Mouse (Mus musculus) granulocyte monocyte progenitor cell, adult 5-6 weeks (primary cell): ENCODE data around the gene Gm45837. TPM values are rescaled to one million over a fixed set of nuclear protein-coding genes. Genes with fewer than 3 reads are reported as not detected.

Experiments
- ATAC-seq: replicated peaks from 2 replicates; pipeline ENCODE4 v1.8.0; 2016; ENCODE audit warnings: mild to moderate bottlenecking, moderate TSS enrichment, inconsistent platforms; ENCODE audit not compliant: poor library complexity, severe bottlenecking
- total RNA-seq, 2 experiments: library from RNA; stranded (forward) in 1 of 2; stranded (reverse) in 1 of 2; fragments of 200-712, 200-1000 nt in 1 of 2; fragments of >200 nt in 1 of 2; fragmentation: Nextera tagmentation in 1 of 2; gene quantifications; 2 replicates each; pipeline ENCODE4 v1.2.3; 2014 to 2017

Gene Gm45837
- total RNA-seq, 2 experiments from 2014 or later, result 2.6 TPM; not detected in 1

DNA sequence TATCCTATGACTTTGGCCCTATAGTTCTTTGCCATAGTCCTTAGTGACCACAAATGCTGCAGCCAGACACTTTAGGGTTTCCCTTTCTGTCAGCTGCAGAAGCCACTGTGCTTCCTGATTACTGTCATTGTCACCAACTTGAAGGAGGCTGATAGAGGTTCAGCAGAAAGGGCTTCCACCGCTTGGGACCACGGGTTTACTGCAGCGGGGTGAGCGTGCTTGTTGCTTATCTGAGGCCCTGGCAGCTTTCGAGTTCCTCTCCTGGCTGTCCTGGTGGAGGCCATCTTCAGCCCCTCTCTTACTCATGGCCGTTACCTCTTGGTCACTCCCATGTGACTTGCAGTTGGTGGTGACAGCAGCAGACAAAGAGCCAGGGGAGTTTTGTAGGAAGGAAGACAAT, 21.4 kb upstream of the Gm45837 start:
- peak; percentile 51 for ATAC-seq

DNA sequence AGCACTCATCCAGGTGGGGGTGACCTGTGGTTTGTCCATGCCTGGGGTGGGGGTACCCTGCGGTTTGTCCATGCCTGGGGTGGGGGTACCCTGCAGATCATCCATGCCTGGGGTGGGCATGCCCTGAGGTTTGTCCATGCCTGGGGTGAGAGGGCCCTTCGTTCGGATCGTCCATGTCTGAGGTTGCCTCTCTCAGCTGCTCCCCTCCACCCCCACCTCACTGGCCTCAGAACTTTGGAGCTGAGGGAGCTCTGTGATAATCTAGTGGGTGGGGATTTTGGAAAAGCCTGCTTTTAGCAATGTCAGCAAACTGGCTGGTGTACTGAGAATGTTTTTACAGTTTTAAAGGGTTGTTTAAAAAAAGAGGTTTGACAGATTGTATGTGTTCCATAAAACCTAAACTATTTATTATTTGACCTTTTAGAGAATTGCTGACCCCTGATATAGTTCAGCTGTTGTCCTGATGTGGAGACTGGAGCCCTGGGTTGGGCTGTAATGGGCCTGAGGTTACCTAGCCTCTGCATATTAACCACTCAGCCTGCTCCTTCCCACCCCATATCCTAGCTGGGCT, 18.7 kb upstream of the Gm45837 start:
- no peak for ATAC-seq

DNA sequence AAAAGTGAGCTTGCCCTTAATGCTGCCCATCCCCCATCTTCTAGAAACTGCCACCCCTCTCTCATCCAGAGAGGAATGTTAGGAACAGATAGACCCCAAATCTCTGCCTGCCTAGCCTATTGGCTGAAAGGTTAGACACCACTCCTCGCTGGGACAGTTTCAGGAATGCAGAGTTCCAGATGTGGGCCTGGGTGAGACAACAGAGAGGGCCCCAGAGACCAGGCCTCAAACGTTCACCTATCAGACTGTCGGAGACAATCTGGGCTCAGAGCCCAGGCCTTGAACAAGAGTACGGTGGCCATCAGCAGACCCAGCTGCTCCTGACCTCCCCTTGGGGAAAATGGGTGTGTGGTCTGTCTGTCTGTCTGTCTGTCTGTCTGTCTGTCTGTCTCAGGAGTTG, 17.7 kb upstream of the Gm45837 start:
- no peak for ATAC-seq

DNA sequence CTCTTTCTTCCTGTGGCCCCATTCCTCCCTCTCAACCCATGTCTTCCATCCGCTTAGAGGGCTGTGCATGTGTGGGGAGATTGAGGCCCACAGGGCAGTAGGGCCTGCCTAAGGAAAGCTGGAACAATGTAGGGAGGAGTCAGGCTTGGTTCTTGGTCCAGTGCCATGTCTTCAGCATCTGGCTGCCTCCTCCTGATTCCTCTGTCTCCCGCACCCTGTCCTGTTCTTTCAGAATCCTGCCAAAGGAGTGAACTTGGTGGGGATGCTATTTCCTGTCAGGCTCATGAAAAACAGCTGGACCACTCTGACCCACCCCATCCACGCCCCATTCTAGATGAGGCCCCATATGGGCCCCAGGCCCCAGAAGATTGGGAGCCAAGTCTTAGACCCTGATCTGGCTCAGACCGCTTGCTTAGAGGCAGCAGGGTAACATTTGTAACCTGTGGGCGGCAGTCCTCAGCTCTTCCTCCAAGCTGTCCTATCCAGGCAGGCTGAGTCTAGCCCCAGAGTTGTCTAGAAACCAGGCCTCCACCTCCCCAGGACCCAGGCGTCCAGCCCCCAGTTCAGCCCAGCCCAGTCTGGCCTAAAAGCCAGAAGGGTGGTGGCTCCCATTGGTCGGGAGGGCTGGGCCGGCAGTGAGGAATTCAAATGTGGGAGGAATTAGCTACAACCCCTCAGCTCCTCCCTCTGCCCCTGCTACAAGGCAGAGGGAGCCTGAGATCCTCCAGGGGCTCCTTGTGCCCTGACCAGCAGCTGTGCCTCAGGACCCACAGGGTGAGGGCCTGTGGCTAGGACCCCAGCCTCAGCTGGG, 16.8 kb upstream of the Gm45837 start:
- ATAC-seq, result no peak

DNA sequence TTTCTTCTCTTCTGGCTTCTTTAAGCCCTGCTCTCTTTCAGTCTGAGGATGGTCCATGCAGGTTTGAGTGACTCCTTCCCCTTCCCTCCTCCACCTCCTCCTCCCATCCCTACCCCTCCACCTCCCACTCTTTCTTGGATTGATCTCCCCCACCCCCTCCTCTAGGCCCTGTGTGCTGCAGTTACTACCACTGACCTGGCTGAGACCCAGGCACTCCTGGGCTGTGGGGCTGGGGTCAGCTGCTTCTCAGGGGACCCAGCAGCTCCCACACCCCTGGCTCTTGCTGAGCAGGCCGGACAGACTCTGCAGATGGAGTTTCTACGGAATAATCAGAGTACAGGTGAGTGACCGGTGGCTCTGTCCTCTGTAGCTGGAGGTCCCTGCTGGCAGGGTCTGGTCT, 16.1 kb upstream of the Gm45837 start:
- ATAC-seq, result no peak

DNA sequence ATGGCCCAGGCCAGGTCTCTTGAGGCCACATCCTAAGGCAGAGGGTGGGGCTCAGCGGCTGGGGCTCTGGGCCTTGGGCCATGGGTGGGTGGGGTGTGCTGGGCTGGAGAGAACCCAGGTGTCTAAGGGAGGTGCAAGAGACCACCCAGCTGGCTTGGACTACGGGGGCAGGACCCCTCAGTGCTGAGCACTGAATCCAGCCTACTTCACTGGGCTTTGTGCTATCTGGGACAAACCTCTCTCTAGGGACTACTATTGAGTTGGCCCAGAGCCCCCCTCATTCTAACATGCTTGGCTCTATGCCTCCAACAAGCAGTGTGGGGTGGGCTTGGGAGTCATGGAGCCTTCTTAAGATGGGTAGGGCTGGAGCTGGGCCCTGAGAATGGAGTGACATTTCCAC, 15.2 kb upstream of the Gm45837 start:
- ATAC-seq, result no peak

DNA sequence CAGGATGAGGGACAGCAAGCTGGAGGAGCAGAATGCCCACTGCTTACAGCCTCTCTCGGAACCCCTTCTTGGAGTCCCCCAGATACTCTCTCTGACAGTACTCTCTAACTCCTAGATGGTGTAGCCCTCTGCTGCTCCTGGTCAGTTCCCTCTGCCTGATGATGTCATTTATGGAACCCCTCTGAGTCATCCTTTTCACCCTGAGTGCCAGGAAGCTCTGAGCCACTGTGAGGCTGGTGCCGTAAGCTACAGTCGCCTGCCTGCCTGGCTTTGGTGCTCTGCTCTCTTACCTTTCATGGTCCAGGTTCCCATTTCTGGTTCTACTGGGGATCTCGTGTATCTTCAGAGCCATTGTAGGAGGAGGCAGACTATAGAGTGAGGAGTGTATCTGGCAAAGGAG, 13.5 kb upstream of the Gm45837 start:
- ATAC-seq, result no peak

DNA sequence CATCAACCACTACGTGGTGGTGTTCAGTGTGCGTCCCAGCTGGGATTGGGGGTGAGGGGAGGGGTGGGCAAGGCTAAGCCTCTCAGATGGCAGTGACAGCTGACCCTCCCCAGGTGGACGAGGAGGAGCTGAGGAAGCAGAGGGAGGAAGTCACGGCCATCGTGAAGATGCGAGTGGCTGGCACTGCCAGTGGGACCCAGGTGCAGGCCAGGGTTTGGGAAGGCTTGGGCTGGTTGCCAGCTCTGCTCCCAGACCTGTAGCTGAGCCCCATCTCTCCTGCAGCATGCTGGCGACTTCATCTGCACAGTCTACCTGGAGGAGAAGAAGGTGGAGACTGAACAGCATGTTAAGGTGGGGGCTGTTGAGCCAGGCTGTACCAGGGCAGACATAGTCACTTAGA, 9.2 kb upstream of the Gm45837 start:
- ATAC-seq, result no peak

DNA sequence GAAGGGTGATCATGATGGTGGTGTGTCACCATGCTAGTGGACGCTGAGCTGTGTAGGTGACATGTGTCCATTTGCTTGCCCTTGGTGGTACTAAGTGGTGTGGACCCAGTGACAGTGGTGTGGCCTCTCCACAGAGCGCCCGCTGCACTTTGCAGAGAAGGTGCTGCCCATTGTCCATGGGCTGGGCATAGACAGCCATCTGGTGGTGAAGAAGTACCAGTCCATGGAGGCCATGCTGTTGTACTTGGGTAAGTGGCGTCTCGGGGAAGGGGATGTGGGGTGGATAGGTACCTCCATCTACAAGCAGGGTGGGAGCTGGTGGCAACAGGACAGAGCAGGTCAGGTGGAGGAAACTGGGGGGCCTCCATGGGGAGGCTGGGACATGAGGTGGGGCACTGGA, 6.9 kb upstream of the Gm45837 start:
- no peak for ATAC-seq

DNA sequence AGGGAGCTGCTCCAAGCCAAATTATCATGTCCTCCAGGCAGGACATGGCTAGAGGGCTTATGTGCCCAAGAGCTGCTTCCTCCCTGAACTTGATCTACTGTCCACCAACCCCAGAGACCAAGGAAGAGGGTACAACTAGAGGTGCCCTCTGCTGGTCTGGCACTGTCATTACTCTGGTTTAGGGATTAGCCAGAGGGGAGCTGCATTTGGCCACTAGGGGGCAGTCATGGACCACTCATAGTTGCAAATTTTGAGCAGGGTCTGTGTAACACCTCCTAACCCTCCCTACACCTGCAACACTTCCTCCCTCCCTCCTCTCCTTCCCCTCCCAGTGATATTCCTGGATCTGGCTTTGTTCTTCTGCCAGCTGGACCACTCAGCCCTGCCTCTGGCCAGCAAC, 2.1 kb downstream of the Gm45837 start:
- ATAC-seq, result peak; percentile 90

DNA sequence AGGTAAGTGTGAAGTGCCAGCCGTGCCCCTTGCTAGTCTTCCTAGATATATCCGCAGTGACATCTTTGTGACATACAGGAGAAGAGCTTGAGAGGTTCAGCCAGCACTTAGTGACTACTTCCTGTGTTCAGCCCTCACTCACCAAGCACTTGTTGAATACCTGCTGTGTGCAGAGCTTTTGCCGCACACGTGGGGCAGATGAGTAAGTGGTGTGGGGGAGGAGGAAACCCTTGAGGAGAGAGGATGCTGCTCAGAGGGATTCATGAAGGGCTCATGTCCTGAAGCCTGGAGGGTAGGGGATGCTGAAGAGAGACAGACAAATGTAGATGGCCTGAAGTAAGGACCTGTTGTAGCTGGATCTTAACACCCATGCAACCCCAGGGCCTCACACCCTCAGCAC, 3.5 kb downstream of the Gm45837 start:
- ATAC-seq, result no peak

DNA sequence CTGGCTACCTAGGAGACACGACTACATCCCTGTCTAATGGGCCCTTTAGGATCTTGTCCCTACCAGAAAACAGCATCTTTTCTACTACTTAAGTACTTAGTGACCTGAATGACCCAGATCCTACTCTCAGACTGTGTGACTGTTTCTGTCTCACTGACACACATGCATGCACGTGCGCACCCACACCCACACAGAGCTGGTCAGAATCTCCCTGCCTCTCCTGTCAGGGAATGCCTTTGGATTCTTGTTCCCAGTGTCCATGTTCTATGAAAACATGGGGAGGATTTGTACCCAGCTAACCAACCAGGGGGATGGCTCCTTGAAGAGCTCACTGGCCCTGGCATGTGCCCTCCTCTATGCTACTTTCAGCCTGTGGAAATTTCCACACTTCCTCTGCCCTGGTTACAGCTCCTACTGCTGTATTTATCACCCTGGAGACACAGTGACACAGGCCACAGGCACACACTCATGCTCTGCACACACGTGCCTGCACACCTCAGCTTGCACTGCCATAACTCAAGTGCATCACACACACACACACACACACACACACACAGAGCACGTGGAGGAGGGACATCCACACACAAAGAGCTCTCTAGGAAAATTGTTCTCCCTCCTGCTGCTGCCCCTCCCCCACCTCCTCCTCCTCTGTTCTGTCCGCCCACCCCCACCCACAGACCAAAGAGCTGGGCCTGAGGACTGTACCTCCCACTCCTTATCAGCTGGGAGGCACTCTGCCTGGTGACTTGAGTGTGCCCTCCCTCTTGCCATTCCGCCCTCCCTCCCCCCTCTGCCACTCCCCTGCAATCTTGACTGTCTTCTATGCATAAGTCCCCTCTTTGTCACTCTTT, 4.2 kb downstream of the Gm45837 start:
- ATAC-seq, result 0 out of 2 replicates have a peak, but pooled peaks have one; percentile 4

DNA sequence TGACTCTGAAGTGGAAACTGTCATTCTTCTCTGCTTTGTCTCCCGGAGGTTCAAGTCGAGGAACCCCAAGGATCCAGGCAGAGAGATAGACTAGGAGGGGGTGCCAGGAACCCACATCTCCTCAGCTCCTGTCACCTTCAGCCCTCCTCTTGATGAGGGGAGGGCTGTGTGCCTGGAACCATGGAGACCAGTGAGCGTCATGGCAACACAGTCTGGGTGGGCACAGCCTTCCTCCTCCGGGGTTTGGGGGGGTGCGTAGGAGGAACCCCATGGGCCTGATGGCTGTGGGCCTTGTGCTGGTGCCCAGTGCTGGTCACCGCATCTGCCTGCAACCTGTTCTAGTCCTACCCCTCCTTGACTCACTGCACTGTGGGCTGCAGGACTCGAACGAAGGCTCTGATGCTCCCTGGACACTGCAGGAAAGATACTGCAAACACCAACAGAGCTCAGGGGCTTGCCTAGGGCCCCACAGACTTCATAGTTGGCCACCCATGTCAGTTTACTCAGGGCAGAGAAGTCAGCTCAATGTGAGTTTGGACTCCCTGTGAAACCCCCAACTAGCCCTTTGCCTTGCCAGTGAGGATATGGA, 4.9 kb downstream of the Gm45837 start:
- no peak for ATAC-seq

DNA sequence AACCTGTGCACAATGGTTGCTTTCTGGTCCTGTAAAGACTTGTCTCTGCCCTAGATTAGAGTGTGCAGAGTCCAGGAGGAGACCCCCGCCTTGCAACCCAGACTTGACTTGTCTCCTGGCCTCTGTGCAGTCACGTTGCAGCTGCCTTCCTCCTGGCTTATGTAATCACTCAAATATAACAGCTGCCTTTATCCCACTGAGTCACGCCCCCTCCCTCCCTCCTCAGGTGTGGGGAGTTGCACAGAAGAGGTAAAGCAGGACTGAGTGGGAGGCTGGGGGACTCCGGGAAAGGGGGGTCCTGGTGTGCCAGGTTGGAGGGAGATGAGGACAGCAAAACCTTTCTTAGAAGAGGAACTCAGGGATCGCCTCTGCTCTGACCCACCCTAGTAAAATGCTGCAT, 5.7 kb downstream of the Gm45837 start:
- ATAC-seq, result no peak

DNA sequence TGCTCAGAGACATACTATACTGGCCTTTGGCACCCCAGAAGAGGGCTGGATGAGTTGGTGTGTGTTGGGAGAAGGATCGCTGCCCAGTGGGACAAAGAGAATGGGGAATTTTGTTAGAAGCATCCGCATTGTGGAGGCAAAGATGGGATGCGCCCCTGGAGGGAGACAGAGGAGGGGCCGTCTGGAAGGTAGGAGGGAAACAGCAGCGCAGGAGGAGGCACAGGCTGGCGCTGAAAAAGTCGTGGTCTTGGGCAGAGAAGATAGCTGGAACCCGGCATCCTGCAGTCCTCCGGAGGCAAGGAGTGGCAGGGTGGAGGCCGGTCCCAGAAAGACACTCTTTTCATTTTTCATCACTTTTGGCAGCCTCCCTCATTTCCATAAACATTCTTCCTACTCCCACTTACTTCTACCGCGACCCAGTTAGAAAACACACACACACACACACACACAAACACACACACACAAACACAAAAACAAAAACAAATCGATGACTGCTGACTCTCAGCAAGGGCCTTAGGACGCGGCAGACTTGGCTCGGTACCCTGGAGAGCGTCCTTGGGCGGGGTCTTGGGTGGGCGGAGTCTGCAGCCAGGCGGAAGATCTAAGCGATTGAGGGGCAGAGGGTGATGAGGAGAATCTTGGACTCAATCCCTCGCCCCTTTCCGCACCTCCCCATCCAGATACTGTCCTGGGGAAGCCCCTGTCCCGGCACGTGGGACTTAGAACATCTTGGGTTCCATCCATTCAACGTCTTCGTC, 8.5 kb downstream of the Gm45837 start:
- ATAC-seq, result peak; percentile 48; the same call in 1 of the 2 replicates

DNA sequence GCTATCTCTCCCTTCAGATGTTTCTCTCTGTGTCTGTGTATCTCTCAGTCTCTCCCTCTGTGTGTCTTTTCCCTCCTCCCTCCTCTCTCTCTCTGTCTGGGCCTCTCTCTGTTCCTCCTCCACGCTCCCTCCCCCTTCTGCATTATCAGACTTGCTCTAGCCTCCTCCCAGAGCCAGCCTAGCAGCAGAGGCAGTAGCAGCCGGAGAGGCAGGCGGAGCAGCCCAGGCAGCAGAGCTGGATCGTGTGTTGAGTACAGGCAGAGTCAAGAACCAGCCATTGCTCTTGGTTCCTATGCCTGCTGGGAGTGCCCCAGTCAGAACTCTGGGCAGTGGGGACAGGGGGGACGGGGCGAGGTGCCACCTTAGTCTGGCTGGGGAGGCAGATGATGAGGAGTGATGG, 10.8 kb downstream of the Gm45837 start, which contains the start of gene Pde2a:
Gene Pde2a, plus strand, starts transcription at position 163 of the 400 bp plus-strand sequence.
- no peak for ATAC-seq

DNA sequence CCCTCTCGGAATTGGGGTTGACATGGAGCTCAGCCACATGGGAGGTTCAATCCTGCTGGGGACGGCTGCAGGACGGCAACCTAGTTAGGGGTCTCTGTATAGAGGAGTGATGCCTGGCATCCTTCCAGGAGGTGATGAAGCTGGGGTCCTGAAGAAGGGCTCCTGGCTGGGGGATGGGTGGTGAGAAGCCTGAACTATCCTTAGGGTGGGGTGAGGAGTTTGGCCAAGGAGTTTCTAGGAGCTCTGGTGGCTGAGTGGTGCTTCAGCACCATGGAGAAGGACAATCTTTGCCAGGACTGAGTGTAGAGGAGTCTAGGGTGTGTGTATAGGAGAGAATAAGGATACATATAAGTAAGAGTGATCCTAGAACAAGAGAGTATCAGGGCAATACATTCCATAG, 11.4 kb downstream of the Gm45837 start:
- ATAC-seq, result no peak

DNA sequence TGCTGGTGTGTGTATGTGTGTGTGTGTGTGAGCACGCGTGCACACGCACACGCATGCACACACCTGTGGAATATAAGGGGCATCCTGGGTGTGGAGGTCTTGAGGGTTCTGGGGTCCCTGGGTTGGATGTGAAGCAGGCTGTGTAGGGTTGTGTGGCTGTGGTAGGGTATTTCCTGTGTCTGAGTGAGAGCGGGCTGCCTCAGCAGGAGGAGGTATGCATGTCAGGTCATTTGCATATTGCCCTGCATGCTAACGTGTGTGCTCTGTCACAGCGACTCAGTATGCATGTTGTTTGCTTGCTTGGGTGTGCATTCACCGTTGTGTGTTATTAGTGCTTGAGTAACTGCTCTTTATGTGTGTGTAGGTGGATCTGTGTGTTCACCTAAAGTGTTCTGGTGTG, 12.0 kb downstream of the Gm45837 start:
- no peak for ATAC-seq

DNA sequence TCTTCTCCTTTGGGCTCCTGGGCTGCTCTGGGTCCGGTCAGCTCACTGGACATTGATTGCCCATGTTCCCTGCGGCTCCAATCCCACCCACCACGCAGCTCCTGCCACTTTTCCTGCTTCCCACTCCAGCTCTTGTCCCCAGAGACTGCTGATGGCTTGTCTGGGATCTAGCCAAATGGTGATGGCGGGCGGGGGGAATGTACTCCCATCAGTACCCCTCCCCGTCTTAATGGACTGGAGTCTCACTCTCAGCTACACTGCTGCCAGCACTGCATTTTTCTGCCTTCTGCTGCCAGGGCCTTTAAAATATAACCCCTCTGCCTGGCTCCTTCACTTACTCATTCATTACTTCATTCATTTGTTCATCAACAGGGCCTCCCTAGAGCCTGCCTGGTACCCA, 13.3 kb downstream of the Gm45837 start:
- no peak for ATAC-seq

DNA sequence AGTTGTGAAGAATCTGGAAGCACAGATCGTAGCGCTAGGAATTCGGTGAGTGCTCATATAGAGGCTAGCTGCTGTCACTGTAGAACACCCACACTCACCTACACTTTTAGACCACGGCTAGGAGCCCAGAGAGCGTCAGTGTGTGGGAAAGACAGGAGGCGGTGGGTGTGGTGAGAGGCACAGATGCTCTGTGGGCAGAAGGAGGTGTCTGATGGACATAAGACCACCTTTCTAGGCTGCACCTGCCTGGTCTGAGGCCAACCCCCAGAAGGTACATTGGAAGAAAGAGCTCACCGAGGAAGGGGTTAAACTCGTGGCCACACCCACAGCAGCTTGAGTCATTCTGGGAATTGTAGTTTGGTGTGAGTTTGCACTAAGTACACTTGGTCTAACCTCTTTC, 16.0 kb downstream of the Gm45837 start:
- no peak for ATAC-seq
